11 mouse cellular contexts compared by ENCODE assay signal in genomic region chr9:27174079-27174478, GRCm38 (mm10). TPM values are rescaled to one million over a fixed set of nuclear protein-coding genes. Genes with fewer than 3 reads are reported as not detected.
DNase-seq lines count a peak whose midpoint lies in the region; ATAC-seq and TF ChIP-seq lines count a peak whose summit lies in the region.
"Had no signal": no experiment of that assay in that cellular context is flagged by ENCODE, and none has a peak within 500 bp of the region (broad histone marks: within the 10 kb centered on the region; RNA-seq: fewer than 3 reads in every experiment).

No protein-coding gene starts in this region.

- 7% methylated on average over 5 of the region's 5 CpGs for WGBS in forebrain, embryonic 13.5 days
- WGBS in limb, embryonic 13.5 days = 29% methylated on average over 5 of the region's 5 CpGs
- WGBS in stomach, embryonic 14.5 days = 24% methylated on average over 5 of the region's 5 CpGs

- intact Hi-C loops in left cerebral cortex, adult 2 months (cut with DNase I) = loop anchor here (2.0 kb wide), 1 partner anchor 13 kb away; no protein-coding TSS in a partner anchor

- H3K4me2 ChIP-seq in forebrain, embryonic 13.5 days = no peak overlapping the region
- no peak overlapping the region for H3K4me2 ChIP-seq in limb, embryonic 13.5 days (replicated peaks)
- no peak overlapping the region for H3K4me2 ChIP-seq in stomach, embryonic 14.5 days (replicated peaks; ENCODE audit: low read depth, low read length)

- no peaks in the 10 kb centered on the region for H3K36me3 ChIP-seq in forebrain, embryonic 13.5 days (ENCODE audit: poor library complexity, severe bottlenecking)
- H3K36me3 ChIP-seq in limb, embryonic 13.5 days = no peaks in the 10 kb centered on the region
- H3K36me3 ChIP-seq in stomach, embryonic 14.5 days (ENCODE audit: control insufficient read depth, insufficient read depth, low read length) = no peaks in the 10 kb centered on the region

- peak; percentile 84 for ATAC-seq in forebrain, embryonic 13.5 days
- ATAC-seq in limb, embryonic 13.5 days (ENCODE audit: low FRiP score, low read depth) = peak; percentile 88
- peak; percentile 33; the same call in 1 of the 2 replicates for ATAC-seq in stomach, embryonic 14.5 days (ENCODE audit: insufficient number of reproducible peaks, insufficient read depth, low FRiP score, low read depth)
- no peak for ATAC-seq in frontal cortex, adult (ENCODE audit: low TSS enrichment)

- peak overlapping the region; percentile 8; the same call in 1 of the 2 replicates for H3K27ac ChIP-seq in left cerebral cortex, adult 2 months
- peak overlapping the region; percentile 53; the same call in 1 of the 2 replicates for H3K27ac ChIP-seq in forebrain, embryonic 13.5 days
- H3K27ac ChIP-seq in limb, embryonic 13.5 days = no peak overlapping the region
- H3K27ac ChIP-seq in stomach, embryonic 14.5 days (ENCODE audit: low read length) = no peak overlapping the region

- no peak overlapping the region for H3K4me3 ChIP-seq in left cerebral cortex, adult 2 months
- no peak overlapping the region for H3K4me3 ChIP-seq in forebrain, embryonic 13.5 days
- no peak overlapping the region for H3K4me3 ChIP-seq in limb, embryonic 13.5 days
- no peak overlapping the region for H3K4me3 ChIP-seq in stomach, embryonic 14.5 days (ENCODE audit: low read depth, low read length)
- H3K4me3 ChIP-seq: megakaryocyte, embryonic 14.5 days had no signal

- H3K4me1 ChIP-seq in forebrain, embryonic 13.5 days = peaks cover 13% of the 10 kb centered on the region
- peaks cover 6% of the 10 kb centered on the region; the same call in 1 of the 2 replicates for H3K4me1 ChIP-seq in limb, embryonic 13.5 days
- H3K4me1 ChIP-seq in stomach, embryonic 14.5 days (ENCODE audit: control insufficient read depth, insufficient read depth, low read length) = no peaks in the 10 kb centered on the region

- DNase-seq in left cerebral cortex, adult 2 months (ENCODE audit: extremely low spot score in 1 of 2, low spot score in 2 of 2) = no peak
- no peak for DNase-seq in left cerebral cortex, adult 8-10 months (ENCODE audit: low spot score in 2 of 2)
- DNase-seq in ovary, postnatal 10 days (ENCODE audit: low spot score) = no peak
- no peak for DNase-seq in urinary bladder, adult 2 months (ENCODE audit: low spot score)
- DNase-seq: gastrocnemius, postnatal 36 days; thymus, postnatal 14 days had no signal

- no peaks in the 10 kb centered on the region for H3K9me3 ChIP-seq in forebrain, embryonic 13.5 days (replicated peaks)
- H3K9me3 ChIP-seq in limb, embryonic 13.5 days = no peaks in the 10 kb centered on the region
- no peaks in the 10 kb centered on the region for H3K9me3 ChIP-seq in stomach, embryonic 14.5 days (ENCODE audit: control insufficient read depth, low read depth, low read length)

- H3K9ac ChIP-seq in forebrain, embryonic 13.5 days = peak overlapping the region; percentile 40; the same call in 1 of the 2 replicates
- no peak overlapping the region for H3K9ac ChIP-seq in limb, embryonic 13.5 days
- H3K9ac ChIP-seq in stomach, embryonic 14.5 days (replicated peaks; ENCODE audit: low read depth, low read length) = no peak overlapping the region

- H3K27me3 ChIP-seq in forebrain, embryonic 13.5 days = no peaks in the 10 kb centered on the region
- no peaks in the 10 kb centered on the region for H3K27me3 ChIP-seq in limb, embryonic 13.5 days
- no peaks in the 10 kb centered on the region for H3K27me3 ChIP-seq in stomach, embryonic 14.5 days (ENCODE audit: control insufficient read depth, insufficient read depth, low read length)

- no peak for TF ChIP-seq CTCF in left cerebral cortex, adult 2 months (IDR thresholded peaks at IDR 0.05)

RNA-seq across cellular contexts. Expression of gene Jam3, which starts 18.9 kb away (rescaled TPM):
- 10 to 100 TPM; 32.6 TPM for total RNA-seq in left cerebral cortex, adult 2 months (2021)
- total RNA-seq in left cerebral cortex, adult 8-10 months (2022) = 10 to 100 TPM; 34.7 to 44.4 (median 38.4) TPM
- polyA plus RNA-seq in forebrain, embryonic 13.5 days (2015; fragmentation: Nextera tagmentation; extraction: Ambion mirVana) = 113 and 123 TPM in 2 replicates
- polyA plus RNA-seq in limb, embryonic 13.5 days (2015; fragmentation: Nextera tagmentation; extraction: Ambion mirVana) = 141 and 144 TPM in 2 replicates
- polyA plus RNA-seq in stomach, embryonic 14.5 days (2014; fragmentation: Nextera tagmentation; extraction: Ambion mirVana) = 70.0 and 70.5 TPM in 2 replicates
- 60.4 and 62.0 TPM in 2 replicates for polyA plus RNA-seq in urinary bladder, adult 2 months (2012; rRNA removed)

Comparison
In these comparisons a context has a peak if more than half of its experiments do, and no peak if none do; other contexts are left out.
1. H3K27ac ChIP-seq: peak in left cerebral cortex, adult 2 months (single experiment) and forebrain, embryonic 13.5 days (single experiment); none in limb, embryonic 13.5 days (single experiment) and stomach, embryonic 14.5 days (single experiment).